Mouse (Mus musculus): ENCODE data around the gene Kcnk7. TPM values are rescaled to one million over a fixed set of nuclear protein-coding genes. Genes with fewer than 3 reads are reported as not detected.

Gene Kcnk7
- 0.48 TPM for polyA plus RNA-seq (2014; fragmentation: Illumina TruSeq; extraction: RNeasy Lipid Tissue Mini Kit (QIAGEN cat#74804); ENCODE audit: low read depth, low replicate concordance)

GRCm38 (mm10) chr19:5704163-5704800, at the start of gene Kcnk7:
Gene Kcnk7, plus strand, starts transcription at chr19:5704367.

GRCm38 (mm10) chr19:5662981-5663913, 40.9 kb upstream of the Kcnk7 start, which contains the start of gene Sipa1:
Gene Sipa1, minus strand, starts transcription at chr19:5663707.

GRCm38 (mm10) chr19:5688200-5689087, 15.7 kb upstream of the Kcnk7 start, which contains the start of the genes Map3k11 and Pcnx3:
Gene Map3k11, plus strand, starts transcription at chr19:5688742.
Gene Pcnx3, minus strand, starts transcription at chr19:5688908.

GRCm38 (mm10) chr19:5725767-5726515, 21.8 kb downstream of the Kcnk7 start, which contains the start of gene Ehbp1l1:
Gene Ehbp1l1, minus strand, starts transcription at chr19:5726317.

GRCm38 (mm10) chr19:5729444-5729815, 25.3 kb downstream of the Kcnk7 start, which contains the start of gene Fam89b:
Gene Fam89b, minus strand, starts transcription at chr19:5729653.

GRCm38 (mm10) chr19:5740320-5741317, 36.5 kb downstream of the Kcnk7 start, which contains the start of gene Ltbp3:
Gene Ltbp3, plus strand, starts transcription at chr19:5740904.

Other genes with a start within 250 kb of the Kcnk7 start
- 7.1 TPM for gene Ccdc85b, start 246.5 kb upstream of the Kcnk7 start, polyA plus RNA-seq (2014; fragmentation: Illumina TruSeq; extraction: RNeasy Lipid Tissue Mini Kit (QIAGEN cat#74804); ENCODE audit: low read depth, low replicate concordance)
- 53.3 TPM for gene Fibp, start 243.8 kb upstream of the Kcnk7 start, polyA plus RNA-seq (2014; fragmentation: Illumina TruSeq; extraction: RNeasy Lipid Tissue Mini Kit (QIAGEN cat#74804); ENCODE audit: low read depth, low replicate concordance)
- 1.5 TPM for gene Ctsw, start 235.9 kb upstream of the Kcnk7 start, polyA plus RNA-seq (2014; fragmentation: Illumina TruSeq; extraction: RNeasy Lipid Tissue Mini Kit (QIAGEN cat#74804); ENCODE audit: low read depth, low replicate concordance)
- gene Efemp2, start 230.4 kb upstream of the Kcnk7 start, polyA plus RNA-seq (2014; fragmentation: Illumina TruSeq; extraction: RNeasy Lipid Tissue Mini Kit (QIAGEN cat#74804); ENCODE audit: low read depth, low replicate concordance) = 41.4 TPM
- 45.1 TPM for gene Mus81, start 216.0 kb upstream of the Kcnk7 start, polyA plus RNA-seq (2014; fragmentation: Illumina TruSeq; extraction: RNeasy Lipid Tissue Mini Kit (QIAGEN cat#74804); ENCODE audit: low read depth, low replicate concordance)
- 533 TPM for gene Cfl1, start 213.9 kb upstream of the Kcnk7 start, polyA plus RNA-seq (2014; fragmentation: Illumina TruSeq; extraction: RNeasy Lipid Tissue Mini Kit (QIAGEN cat#74804); ENCODE audit: low read depth, low replicate concordance)
- 6.2 TPM for gene 1700020D05Rik, start 200.6 kb upstream of the Kcnk7 start, polyA plus RNA-seq (2014; fragmentation: Illumina TruSeq; extraction: RNeasy Lipid Tissue Mini Kit (QIAGEN cat#74804); ENCODE audit: low read depth, low replicate concordance)
- gene Snx32, start 193.8 kb upstream of the Kcnk7 start, polyA plus RNA-seq (2014; fragmentation: Illumina TruSeq; extraction: RNeasy Lipid Tissue Mini Kit (QIAGEN cat#74804); ENCODE audit: low read depth, low replicate concordance) = 18.9 TPM
- gene Ovol1, start 143.7 kb upstream of the Kcnk7 start, polyA plus RNA-seq (2014; fragmentation: Illumina TruSeq; extraction: RNeasy Lipid Tissue Mini Kit (QIAGEN cat#74804); ENCODE audit: low read depth, low replicate concordance) = 2.1 TPM
- gene Ap5b1, start 136.3 kb upstream of the Kcnk7 start, polyA plus RNA-seq (2014; fragmentation: Illumina TruSeq; extraction: RNeasy Lipid Tissue Mini Kit (QIAGEN cat#74804); ENCODE audit: low read depth, low replicate concordance) = 5.9 TPM
- 47.8 TPM for gene Rnaseh2c, start 102.5 kb upstream of the Kcnk7 start, polyA plus RNA-seq (2014; fragmentation: Illumina TruSeq; extraction: RNeasy Lipid Tissue Mini Kit (QIAGEN cat#74804); ENCODE audit: low read depth, low replicate concordance)
- gene Kat5, start 94.1 kb upstream of the Kcnk7 start, polyA plus RNA-seq (2014; fragmentation: Illumina TruSeq; extraction: RNeasy Lipid Tissue Mini Kit (QIAGEN cat#74804); ENCODE audit: low read depth, low replicate concordance) = 43.1 TPM
- gene Rela, start 66.9 kb upstream of the Kcnk7 start, polyA plus RNA-seq (2014; fragmentation: Illumina TruSeq; extraction: RNeasy Lipid Tissue Mini Kit (QIAGEN cat#74804); ENCODE audit: low read depth, low replicate concordance) = 47.9 TPM
- 23.3 TPM for gene Sipa1, start 40.7 kb upstream of the Kcnk7 start, polyA plus RNA-seq (2014; fragmentation: Illumina TruSeq; extraction: RNeasy Lipid Tissue Mini Kit (QIAGEN cat#74804); ENCODE audit: low read depth, low replicate concordance)
- 28.7 TPM for gene Map3k11, start 15.6 kb upstream of the Kcnk7 start, polyA plus RNA-seq (2014; fragmentation: Illumina TruSeq; extraction: RNeasy Lipid Tissue Mini Kit (QIAGEN cat#74804); ENCODE audit: low read depth, low replicate concordance)
- 48.3 TPM for gene Pcnx3, start 15.5 kb upstream of the Kcnk7 start, polyA plus RNA-seq (2014; fragmentation: Illumina TruSeq; extraction: RNeasy Lipid Tissue Mini Kit (QIAGEN cat#74804); ENCODE audit: low read depth, low replicate concordance)
- gene Ehbp1l1, start 21.9 kb downstream of the Kcnk7 start, polyA plus RNA-seq (2014; fragmentation: Illumina TruSeq; extraction: RNeasy Lipid Tissue Mini Kit (QIAGEN cat#74804); ENCODE audit: low read depth, low replicate concordance) = 30.6 TPM
- gene Fam89b, start 25.3 kb downstream of the Kcnk7 start, polyA plus RNA-seq (2014; fragmentation: Illumina TruSeq; extraction: RNeasy Lipid Tissue Mini Kit (QIAGEN cat#74804); ENCODE audit: low read depth, low replicate concordance) = 47.1 TPM
- gene Ltbp3, start 36.5 kb downstream of the Kcnk7 start, polyA plus RNA-seq (2014; fragmentation: Illumina TruSeq; extraction: RNeasy Lipid Tissue Mini Kit (QIAGEN cat#74804); ENCODE audit: low read depth, low replicate concordance) = 196 TPM
- gene Scyl1, start 67.1 kb downstream of the Kcnk7 start, polyA plus RNA-seq (2014; fragmentation: Illumina TruSeq; extraction: RNeasy Lipid Tissue Mini Kit (QIAGEN cat#74804); ENCODE audit: low read depth, low replicate concordance) = 96.2 TPM
- 8.9 TPM for gene Frmd8, start 170.9 kb downstream of the Kcnk7 start, polyA plus RNA-seq (2014; fragmentation: Illumina TruSeq; extraction: RNeasy Lipid Tissue Mini Kit (QIAGEN cat#74804); ENCODE audit: low read depth, low replicate concordance)
- 18.2 TPM for gene Slc25a45, start 173.4 kb downstream of the Kcnk7 start, polyA plus RNA-seq (2014; fragmentation: Illumina TruSeq; extraction: RNeasy Lipid Tissue Mini Kit (QIAGEN cat#74804); ENCODE audit: low read depth, low replicate concordance)
- 0.92 TPM for gene Tigd3, start 189.8 kb downstream of the Kcnk7 start, polyA plus RNA-seq (2014; fragmentation: Illumina TruSeq; extraction: RNeasy Lipid Tissue Mini Kit (QIAGEN cat#74804); ENCODE audit: low read depth, low replicate concordance)
- 49.7 TPM for gene Dpf2, start 208.6 kb downstream of the Kcnk7 start, polyA plus RNA-seq (2014; fragmentation: Illumina TruSeq; extraction: RNeasy Lipid Tissue Mini Kit (QIAGEN cat#74804); ENCODE audit: low read depth, low replicate concordance)
- gene Cdc42ep2, start 220.4 kb downstream of the Kcnk7 start, polyA plus RNA-seq (2014; fragmentation: Illumina TruSeq; extraction: RNeasy Lipid Tissue Mini Kit (QIAGEN cat#74804); ENCODE audit: low read depth, low replicate concordance) = 6.9 TPM

Measured in adipose tissue, adult 10 weeks (tissue).